Mouse (Mus musculus): ENCODE data around the gene Pde7b.

DNA sequence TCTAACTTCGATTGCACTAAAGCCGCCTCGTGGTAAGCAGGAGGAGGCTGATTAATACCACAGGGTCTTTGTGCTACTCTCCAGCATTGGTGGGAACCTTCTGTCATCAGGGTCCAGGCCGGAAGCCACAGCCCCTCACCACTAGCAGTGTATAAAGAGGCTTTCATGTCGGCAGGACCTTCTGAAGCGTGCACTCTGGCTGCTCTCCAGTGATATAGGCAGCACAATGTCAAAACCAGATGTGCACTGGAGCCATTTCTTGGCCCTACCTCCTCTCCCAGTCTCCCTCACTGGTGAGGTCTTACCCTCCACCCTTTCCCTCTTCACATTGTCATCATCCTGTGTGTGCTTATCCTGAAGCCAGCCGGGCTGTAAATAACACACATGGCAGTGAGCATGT, 24.2 kb downstream of the Pde7b start:
- TF ChIP-seq CTCF (IDR thresholded peaks at IDR 0.05; ENCODE audit: insufficient read depth, low read depth, low read length) (no peak), POLR2A (IDR thresholded peaks at IDR 0.05; ENCODE audit: insufficient read depth, low read depth, low read length) (no peak)
